Mouse (Mus musculus) hindbrain, embryonic 10.5 days (tissue): ENCODE results near the gene Spty2d1. TPM values are rescaled to one million over a fixed set of nuclear protein-coding genes. Genes with fewer than 3 reads are reported as not detected.
A peak's percentile ranks its signal among the peaks of the same experiment; 100 is the strongest.

Source experiments
- DNase-seq: peaks from one replicate; pipeline ENCODE4 v3.0.0-alpha.2; 2017; ENCODE audit warnings: low spot score
- H3K27ac ChIP-seq: fragments of 300-500 bp; sonication (generic); 2 replicates; pipeline ENCODE4 v1.5.1; 2016; ENCODE audit warnings: mild to moderate bottlenecking, moderate library complexity
- H3K27me3 ChIP-seq: fragments of 300-500 bp; sonication (generic); 2 replicates; pipeline ENCODE4 v1.6.1; 2016; ENCODE audit warnings: mild to moderate bottlenecking; ENCODE audit not compliant: poor library complexity, insufficient read depth, severe bottlenecking
- H3K36me3 ChIP-seq: fragments of 300-500 bp; sonication (generic); 2 replicates; pipeline ENCODE4 v1.6.1; 2016; ENCODE audit warnings: mild to moderate bottlenecking, moderate library complexity
- H3K4me1 ChIP-seq: fragments of 300-500 bp; sonication (generic); replicated peaks from 2 replicates; pipeline ENCODE4 v1.6.1; 2016; ENCODE audit warnings: mild to moderate bottlenecking
- H3K4me3 ChIP-seq: fragments of 300-500 bp; sonication (generic); 2 replicates; pipeline ENCODE4 v1.5.1; 2016; ENCODE audit warnings: mild to moderate bottlenecking, moderate library complexity
- H3K9me3 ChIP-seq: fragments of 300-500 bp; sonication (generic); 2 replicates; pipeline ENCODE4 v1.6.1; 2016; ENCODE audit warnings: mild to moderate bottlenecking, moderate library complexity
- WGBS: fragments of 180-500 bp; shearing (Covaris S2); methylation state at CpG from one replicate; pipeline ENCODE4 v1.1.7; 2016; 5-methylcytosine and 5-hydroxymethylcytosine counted together
- polyA plus RNA-seq: library from polyadenylated mRNA; unstranded; fragments of >200 nt; fragmentation: Nextera tagmentation; extraction: Ambion mirVana; gene quantifications from 2 replicates; pipeline ENCODE4 v1.2.1, GENCODE M21; 2016

Spty2d1 gene
- polyA plus RNA-seq, 1 experiment from 2014 or later = 10.4 TPM

- H3K27me3 ChIP-seq = 0 out of 2 replicates have a peak, but pooled peaks cover 3% of the 10 kb centered on the region
- H3K36me3 ChIP-seq = no peaks in the 10 kb centered on the region
- no peaks in the 10 kb centered on the region for H3K9me3 ChIP-seq
- no peak overlapping the region for H3K4me3 ChIP-seq
- no peak for DNase-seq
- H3K27ac ChIP-seq = no peak overlapping the region
- 74% methylated on average over 3 of the region's 3 CpGs for WGBS
- H3K4me1 ChIP-seq = peaks cover 31% of the 10 kb centered on the region
Observed at GRCm38 (mm10) chr7:47016602-47017001, 8.4 kb upstream of the Spty2d1 start.

GRCm38 (mm10) chr7:47015390-47016065, 7.3 kb upstream of the Spty2d1 start:
- peaks cover 31% of the 10 kb centered on the region for H3K4me1 ChIP-seq
- H3K36me3 ChIP-seq = no peaks in the 10 kb centered on the region
- peak; percentile 86 for DNase-seq
- peak overlapping the region; percentile 78 for H3K27ac ChIP-seq
- H3K9me3 ChIP-seq = no peaks in the 10 kb centered on the region
- 10% methylated on average over 6 of the region's 6 CpGs for WGBS
- H3K4me3 ChIP-seq = peak overlapping the region; percentile 23
- H3K27me3 ChIP-seq = 0 out of 2 replicates have a peak, but pooled peaks cover 1% of the 10 kb centered on the region

DNA sequence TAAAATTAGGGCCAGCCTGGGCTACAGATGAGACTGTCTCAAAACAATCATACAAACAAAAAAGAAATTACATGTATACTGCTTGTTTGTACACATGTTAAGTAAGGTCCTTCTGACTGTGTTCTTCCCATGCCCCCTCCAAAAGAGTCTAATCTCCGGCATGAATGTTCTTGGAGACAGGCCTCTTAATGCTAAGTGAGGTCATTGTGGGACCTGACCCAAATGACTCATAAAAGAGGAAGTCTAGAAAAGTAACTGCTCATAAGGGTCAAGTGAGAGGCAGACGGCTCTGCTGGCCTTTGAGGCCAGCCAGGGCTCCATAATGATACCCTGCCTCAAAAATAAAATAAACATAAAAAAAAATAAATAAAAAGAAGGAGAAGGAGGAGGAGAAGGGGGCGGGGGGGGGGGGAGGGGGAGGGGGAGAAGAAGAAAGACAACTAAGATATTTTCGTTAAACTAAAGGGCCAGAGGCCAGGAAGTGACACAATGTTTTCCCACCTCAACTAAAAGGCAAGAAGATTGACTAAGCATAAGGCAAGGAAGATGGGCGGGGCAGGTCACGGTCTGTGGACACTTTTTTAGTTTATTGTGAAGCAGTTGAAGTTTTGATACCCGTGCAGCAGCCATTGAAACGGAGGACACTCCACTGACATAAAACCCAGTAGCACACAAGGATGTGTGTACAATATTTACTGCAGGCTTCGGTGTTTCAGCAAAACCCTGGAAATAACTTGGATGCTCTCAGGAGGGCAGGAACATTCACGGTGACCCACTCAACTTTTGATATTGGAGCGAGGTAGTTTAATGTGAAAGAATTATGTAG, 6.6 kb upstream of the Spty2d1 start:
- peaks cover 31% of the 10 kb centered on the region for H3K4me1 ChIP-seq
- whole genome bisulfite sequencing = 53% methylated on average over 10 of the region's 11 CpGs
- H3K27me3 ChIP-seq = no peaks in the 10 kb centered on the region
- H3K27ac ChIP-seq = peak overlapping the region; percentile 78
- H3K9me3 ChIP-seq = no peaks in the 10 kb centered on the region
- H3K4me3 ChIP-seq = no peak overlapping the region
- no peak for DNase-seq
- no peaks in the 10 kb centered on the region for H3K36me3 ChIP-seq

DNA sequence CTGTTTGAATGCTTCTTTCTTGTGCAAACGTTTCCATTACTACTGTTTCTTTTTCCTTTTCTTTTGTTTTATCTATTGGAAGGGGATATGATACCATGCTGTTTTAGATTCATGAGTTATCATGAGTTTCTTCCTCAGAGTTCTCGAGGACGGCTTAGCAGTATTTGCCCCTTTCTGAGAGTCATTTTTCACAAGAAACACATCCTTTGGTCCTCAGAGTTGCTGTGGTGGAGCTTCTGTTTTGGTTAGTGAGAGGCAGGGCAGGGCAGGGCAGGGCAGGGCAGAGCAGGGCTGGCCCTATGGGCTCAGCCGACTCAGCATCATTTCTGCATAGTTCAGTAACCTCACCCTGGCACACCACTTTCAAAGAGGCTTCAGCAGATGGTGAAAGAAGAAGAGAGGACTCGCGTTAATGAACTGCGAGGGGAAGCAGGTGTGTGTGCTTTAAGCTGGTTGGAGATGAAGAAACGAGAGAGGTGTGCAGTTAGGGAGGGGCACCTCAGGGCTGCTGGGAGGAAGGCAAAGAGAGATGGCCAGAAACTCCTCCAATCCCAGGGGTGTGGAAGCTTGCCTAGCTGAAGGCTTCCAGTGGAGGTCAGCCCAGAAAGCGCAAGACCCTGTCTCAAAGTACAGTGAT, 5.0 kb upstream of the Spty2d1 start:
- H3K27ac ChIP-seq = no peak overlapping the region
- DNase-seq = no peak
- H3K4me1 ChIP-seq = peaks cover 39% of the 10 kb centered on the region

DNA sequence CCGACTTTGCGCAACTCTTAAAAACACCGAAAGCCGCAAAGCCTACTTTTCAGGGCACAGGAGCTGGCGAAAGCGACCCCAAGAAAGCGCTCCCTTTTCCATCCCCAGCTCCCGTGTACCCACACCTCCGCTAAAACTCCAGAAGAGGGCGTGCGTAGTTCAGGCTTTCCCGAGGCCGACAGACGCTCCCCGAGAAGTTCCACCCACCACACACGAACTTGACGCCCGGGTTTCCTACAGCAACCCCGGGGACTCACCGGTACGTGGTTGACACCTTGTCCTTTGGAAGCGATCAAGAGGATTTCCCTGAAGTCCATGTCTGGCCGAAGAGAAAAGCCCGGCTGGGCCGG, 418 bp downstream of the Spty2d1 start:
- Histone ChIP-seq H3K9me3 (no peaks in the 10 kb centered on the region), H3K4me3 (peak overlapping the region; percentile 75), H3K27ac (peak overlapping the region; percentile 90), H3K36me3 (no peaks in the 10 kb centered on the region), H3K27me3 (no peaks in the 10 kb centered on the region), H3K4me1 (peaks cover 42% of the 10 kb centered on the region)
- under 1% methylated on average over 25 of the region's 25 CpGs for WGBS
- DNase-seq = no peak

More for the DNA sequence above, 5.0 kb upstream of the Spty2d1 start:
- H3K27me3 ChIP-seq = no peaks in the 10 kb centered on the region
- H3K4me3 ChIP-seq = no peak overlapping the region
- WGBS = 53% methylated on average over 9 of the region's 9 CpGs
- H3K9me3 ChIP-seq = no peaks in the 10 kb centered on the region
- H3K36me3 ChIP-seq = no peaks in the 10 kb centered on the region

GRCm38 (mm10) chr7:47007109-47007780, 966 bp downstream of the Spty2d1 start:
- Histone ChIP-seq H3K27me3 (no peaks in the 10 kb centered on the region), H3K36me3 (no peaks in the 10 kb centered on the region), H3K27ac (peak overlapping the region; percentile 90), H3K9me3 (no peaks in the 10 kb centered on the region), H3K4me1 (peaks cover 44% of the 10 kb centered on the region), H3K4me3 (peak overlapping the region; percentile 75)
- 25% methylated on average over 21 of the region's 21 CpGs for WGBS
- DNase-seq = no peak

- no peak overlapping the region for H3K4me3 ChIP-seq
- no peaks in the 10 kb centered on the region for H3K27me3 ChIP-seq
- WGBS = 46% methylated on average over 3 of the region's 3 CpGs
- H3K4me1 ChIP-seq = peaks cover 39% of the 10 kb centered on the region
- no peak for DNase-seq
- no peak overlapping the region for H3K27ac ChIP-seq
- H3K36me3 ChIP-seq = peaks cover 9% of the 10 kb centered on the region
- no peaks in the 10 kb centered on the region for H3K9me3 ChIP-seq
Observed at GRCm38 (mm10) chr7:47003411-47004115, 4.6 kb downstream of the Spty2d1 start.

DNA sequence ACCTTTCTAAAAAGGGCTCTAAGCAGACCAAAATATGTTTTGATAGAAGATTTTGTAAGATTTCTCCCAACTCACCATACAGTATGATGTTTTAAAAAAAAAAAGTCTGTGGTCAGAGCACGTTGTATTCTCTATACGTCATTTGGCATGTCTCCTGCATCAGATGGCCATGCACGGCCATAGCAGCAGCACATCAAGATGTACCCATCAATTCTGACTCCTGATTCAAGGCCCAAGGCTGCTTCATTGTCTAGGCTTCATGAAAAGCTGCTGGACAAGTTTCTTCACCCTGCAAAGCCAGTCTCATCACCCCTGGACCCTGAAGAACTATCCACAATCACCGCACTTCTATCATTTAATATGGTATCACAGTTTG, 6.3 kb downstream of the Spty2d1 start:
- no peak for DNase-seq
- Histone ChIP-seq H3K27me3 (no peaks in the 10 kb centered on the region), H3K4me3 (no peak overlapping the region), H3K4me1 (peaks cover 33% of the 10 kb centered on the region), H3K36me3 (peaks cover 26% of the 10 kb centered on the region), H3K9me3 (no peaks in the 10 kb centered on the region), H3K27ac (no peak overlapping the region)
- 65% methylated on average over 4 of the region's 4 CpGs for WGBS

DNA sequence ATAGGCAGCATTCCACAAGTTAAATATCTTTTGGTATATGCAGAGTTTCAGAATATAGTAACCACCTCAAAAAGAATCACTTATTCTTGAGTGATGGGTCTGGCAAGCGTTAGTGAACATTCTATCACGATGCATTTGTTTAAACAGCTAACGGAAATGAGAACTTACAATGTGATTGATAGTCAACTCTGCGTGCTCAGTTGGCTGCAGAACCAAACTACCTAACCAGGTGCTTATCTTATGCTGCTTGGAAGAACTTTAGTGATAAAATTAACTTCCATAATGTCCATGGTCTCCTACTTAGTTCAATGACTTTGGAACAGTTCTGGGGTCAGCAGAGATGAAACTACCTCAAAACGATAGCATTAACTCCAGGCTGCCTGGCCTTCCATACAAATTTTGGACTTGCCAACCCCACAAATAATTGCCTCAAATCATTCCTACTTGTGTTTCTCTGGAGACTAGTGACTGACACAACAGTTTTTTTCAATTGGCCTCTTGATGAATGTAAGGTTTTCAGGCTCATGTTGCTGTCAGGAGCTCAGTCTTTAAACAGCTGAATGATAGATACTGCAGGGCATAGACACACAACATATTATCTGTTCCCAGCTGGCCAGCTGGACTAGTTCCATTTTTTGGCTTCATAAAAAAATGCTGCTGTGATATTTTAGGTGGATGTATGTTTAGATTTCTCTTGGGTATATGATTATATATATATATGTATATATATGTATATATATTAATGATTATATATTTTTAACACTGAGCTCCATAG, 6.9 kb downstream of the Spty2d1 start:
- no peaks in the 10 kb centered on the region for H3K27me3 ChIP-seq
- H3K4me1 ChIP-seq = peaks cover 29% of the 10 kb centered on the region
- H3K36me3 ChIP-seq = peaks cover 31% of the 10 kb centered on the region
- WGBS = 88% methylated on average over 5 of the region's 5 CpGs
- no peak for DNase-seq
- no peak overlapping the region for H3K27ac ChIP-seq
- no peak overlapping the region for H3K4me3 ChIP-seq
- no peaks in the 10 kb centered on the region for H3K9me3 ChIP-seq

GRCm38 (mm10) chr7:47000644-47000983, 7.6 kb downstream of the Spty2d1 start:
- Histone ChIP-seq H3K9me3 (no peaks in the 10 kb centered on the region), H3K4me3 (no peak overlapping the region), H3K36me3 (peaks cover 38% of the 10 kb centered on the region), H3K27me3 (no peaks in the 10 kb centered on the region), H3K4me1 (peaks cover 28% of the 10 kb centered on the region), H3K27ac (no peak overlapping the region)
- 77% methylated on average over 3 of the region's 3 CpGs for WGBS
- DNase-seq = no peak

DNA sequence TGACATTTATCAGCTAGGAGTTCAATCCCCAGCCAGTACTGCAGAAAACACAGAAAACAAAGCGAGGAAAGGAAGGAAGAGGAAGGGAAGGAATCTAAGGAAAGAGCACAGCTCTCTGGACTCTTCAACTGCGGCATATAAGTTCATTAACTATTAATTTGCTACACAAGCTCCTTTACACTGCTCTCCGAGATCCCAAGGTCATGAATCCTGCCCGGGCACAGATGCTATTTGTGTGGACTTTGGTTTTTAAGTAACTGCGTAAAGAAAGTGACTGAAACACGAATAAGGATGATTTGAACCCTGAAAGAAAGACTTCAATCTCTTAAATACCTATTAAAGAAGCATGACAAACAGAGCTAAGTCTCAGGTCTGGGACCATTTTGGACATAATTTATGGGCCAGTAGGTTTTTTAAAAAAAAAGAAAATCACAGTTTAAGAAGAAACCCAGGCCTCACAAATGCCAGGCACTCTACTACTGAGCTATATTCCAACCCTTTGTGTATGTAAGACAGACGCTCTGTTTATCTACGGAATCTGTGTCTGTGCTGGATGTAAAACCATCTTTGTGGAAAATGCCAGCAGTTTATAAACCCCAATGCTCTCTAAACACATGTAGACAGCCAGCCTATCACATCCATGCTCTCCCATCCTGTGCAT, 8.1 kb downstream of the Spty2d1 start:
- 87% methylated on average over 8 of the region's 8 CpGs for WGBS
- Histone ChIP-seq H3K4me1 (peaks cover 25% of the 10 kb centered on the region), H3K4me3 (no peak overlapping the region), H3K36me3 (peaks cover 43% of the 10 kb centered on the region), H3K9me3 (no peaks in the 10 kb centered on the region), H3K27ac (no peak overlapping the region), H3K27me3 (no peaks in the 10 kb centered on the region)
- no peak for DNase-seq
